Mouse (Mus musculus): ENCODE data around the gene Apob.
"Not testable (repeated sequence)": the region's sequence is repeated elsewhere in the genome, so short reads cannot be mapped to it uniquely, and the experiment has no call there.

Apob gene

GRCm38 (mm10) chr12:7977466-7978189, at the start of gene Apob:
TSS of gene Apob (plus strand) at chr12:7977648.
- ATAC-seq (ENCODE audit: low TSS enrichment), result no peak

GRCm38 (mm10) chr12:7932405-7932920, 45.0 kb upstream of the Apob start:
- no peak for ATAC-seq (ENCODE audit: low TSS enrichment)

- ATAC-seq (ENCODE audit: low TSS enrichment), result no peak
Measured at GRCm38 (mm10) chr12:7950098-7950745, 27.2 kb upstream of the Apob start.

GRCm38 (mm10) chr12:7958851-7959250, 18.6 kb upstream of the Apob start:
- no peak for ATAC-seq (ENCODE audit: low TSS enrichment)

GRCm38 (mm10) chr12:7959310-7959918, 18.0 kb upstream of the Apob start:
- no peak for ATAC-seq (ENCODE audit: low TSS enrichment)

DNA sequence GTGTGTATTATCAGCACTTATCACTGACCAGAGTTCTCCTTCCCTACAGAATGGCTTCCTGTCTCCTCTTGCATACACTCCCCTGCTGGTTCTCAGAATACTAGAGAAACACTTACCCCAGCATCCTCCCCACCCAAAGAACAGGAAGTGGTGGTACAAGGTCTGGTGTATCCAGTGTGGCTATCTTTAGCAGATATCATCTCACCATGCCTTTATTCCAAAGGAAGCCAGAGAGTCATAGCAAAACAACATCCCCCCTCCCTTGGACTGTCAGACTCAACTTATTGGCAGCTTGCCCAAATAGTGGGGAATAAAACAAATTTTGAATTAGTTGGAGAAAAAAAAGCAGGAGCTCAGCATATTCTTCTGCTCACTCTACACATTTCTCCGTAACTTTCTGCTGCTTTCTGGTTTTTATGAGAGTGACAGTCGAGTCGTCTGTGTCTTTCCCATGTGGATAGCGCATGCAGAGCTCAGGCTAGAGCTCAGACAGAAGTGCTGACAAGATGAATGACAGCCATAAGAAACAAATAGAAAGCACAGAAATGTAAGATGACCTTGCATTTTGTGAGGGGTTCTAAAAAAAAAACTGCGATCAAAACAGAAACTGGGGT, 15.0 kb upstream of the Apob start:
- ATAC-seq (ENCODE audit: low TSS enrichment), result no peak

DNA sequence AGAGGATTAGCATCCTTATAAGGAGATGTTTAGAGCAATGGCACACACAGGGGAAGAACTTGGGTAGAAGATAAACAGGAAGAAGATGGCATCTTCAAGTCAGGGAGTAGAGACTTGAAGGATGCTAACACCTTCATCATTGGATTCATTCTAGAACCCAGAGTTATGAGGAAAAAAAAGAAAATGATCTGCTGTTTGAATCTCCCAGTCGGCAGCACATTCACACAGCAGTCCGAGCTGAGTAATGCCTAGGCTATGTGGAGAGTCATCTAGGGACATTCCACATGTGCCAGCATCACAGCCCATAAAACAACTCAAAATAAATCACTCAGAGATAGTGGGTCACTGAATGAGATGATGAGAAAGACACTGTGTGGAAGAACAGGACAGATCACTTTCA, 10.2 kb upstream of the Apob start:
- no peak for ATAC-seq (ENCODE audit: low TSS enrichment)

GRCm38 (mm10) chr12:7970301-7970700, 7.1 kb upstream of the Apob start:
- ATAC-seq (ENCODE audit: low TSS enrichment), result no peak

DNA sequence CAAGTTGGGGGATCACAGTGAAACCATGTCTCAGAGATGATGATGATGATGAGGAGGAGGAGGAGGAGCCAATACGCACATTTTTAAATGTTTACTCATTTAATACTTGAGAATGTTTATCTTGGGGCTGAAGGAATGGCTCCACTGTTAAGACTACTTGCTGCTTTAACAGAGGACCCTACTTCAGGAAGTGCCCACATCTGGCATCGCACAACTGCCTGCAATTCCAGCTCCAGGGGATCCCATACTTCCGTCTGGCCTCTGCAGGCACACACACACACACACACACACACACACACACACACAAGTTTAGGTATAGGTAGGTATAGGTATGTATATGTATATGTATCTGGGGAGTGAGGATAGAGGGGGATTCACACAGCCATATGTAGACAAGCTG, 6.6 kb upstream of the Apob start:
- no peak for ATAC-seq (ENCODE audit: low TSS enrichment)

DNA sequence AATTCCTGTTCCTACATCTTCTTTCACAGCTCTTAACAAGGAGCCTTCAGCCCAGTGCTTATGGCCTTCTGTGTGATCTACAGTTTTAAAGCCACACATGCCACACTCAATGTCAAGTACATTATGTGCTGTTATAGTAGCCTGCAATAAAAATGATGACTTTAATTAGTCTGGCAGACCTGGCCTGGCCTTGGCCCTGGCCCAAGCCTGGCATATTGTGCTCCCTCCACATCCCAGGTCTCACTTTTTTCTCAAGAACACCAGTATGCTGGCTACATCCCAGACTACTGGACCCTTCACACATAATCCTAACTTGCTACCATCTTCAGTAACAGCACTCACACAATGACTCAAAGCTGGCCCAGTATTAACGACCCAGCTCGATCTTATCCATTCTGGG, 5.7 kb upstream of the Apob start:
- ATAC-seq (ENCODE audit: low TSS enrichment), result no peak

- no peak for ATAC-seq (ENCODE audit: low TSS enrichment)
Measured at GRCm38 (mm10) chr12:7973773-7974322, 3.6 kb upstream of the Apob start.

- peak; percentile 93 for ATAC-seq (ENCODE audit: low TSS enrichment)
Measured at GRCm38 (mm10) chr12:7978190-7978884, 889 bp downstream of the Apob start.

- no peak for ATAC-seq (ENCODE audit: low TSS enrichment)
Measured at GRCm38 (mm10) chr12:7984411-7984810, 7.0 kb downstream of the Apob start.

DNA sequence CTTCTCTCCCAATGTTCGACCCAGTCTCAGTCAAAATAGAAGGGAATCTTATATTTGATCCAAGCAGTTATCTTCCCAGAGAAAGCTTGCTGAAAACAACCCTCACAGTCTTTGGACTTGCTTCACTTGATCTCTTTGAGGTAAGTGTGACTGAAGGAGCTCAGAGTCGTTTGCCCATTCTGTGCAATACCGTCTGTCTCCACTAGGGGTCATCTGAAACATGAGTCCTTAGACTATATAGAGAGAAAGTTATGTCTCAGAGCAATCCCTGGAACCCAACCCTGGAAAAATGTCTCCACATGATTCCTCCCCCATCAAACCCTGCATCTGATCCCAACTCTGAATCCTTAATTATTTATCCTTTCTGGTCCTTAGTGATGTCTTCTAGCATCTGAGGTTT, 13.4 kb downstream of the Apob start:
- peak; percentile 78 for ATAC-seq (ENCODE audit: low TSS enrichment)

- no peak for ATAC-seq (ENCODE audit: low TSS enrichment)
Measured at GRCm38 (mm10) chr12:7991570-7991969, 14.1 kb downstream of the Apob start.

DNA sequence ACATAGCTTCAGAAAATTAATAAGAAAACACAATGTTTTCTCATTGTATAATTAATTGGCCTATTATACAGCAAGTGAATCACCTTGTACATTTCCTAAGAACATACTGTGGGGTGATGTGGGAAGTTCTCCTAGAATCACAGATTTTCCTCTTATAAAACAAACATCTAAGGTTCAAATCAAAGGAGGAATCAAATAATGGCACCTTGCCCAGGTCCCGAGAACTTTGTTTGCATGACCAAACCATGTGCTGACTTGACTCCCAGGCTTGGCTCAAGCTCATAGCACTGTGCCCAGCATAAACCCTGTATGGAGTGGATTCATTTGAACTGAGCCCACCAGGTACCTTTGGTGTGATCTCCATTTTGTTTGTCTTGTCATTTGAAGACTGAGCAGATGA, 43.5 kb downstream of the Apob start:
- no peak for ATAC-seq (ENCODE audit: low TSS enrichment)

- no peak for ATAC-seq (ENCODE audit: low TSS enrichment)
Measured at GRCm38 (mm10) chr12:8029520-8029919, 52.1 kb downstream of the Apob start.

DNA sequence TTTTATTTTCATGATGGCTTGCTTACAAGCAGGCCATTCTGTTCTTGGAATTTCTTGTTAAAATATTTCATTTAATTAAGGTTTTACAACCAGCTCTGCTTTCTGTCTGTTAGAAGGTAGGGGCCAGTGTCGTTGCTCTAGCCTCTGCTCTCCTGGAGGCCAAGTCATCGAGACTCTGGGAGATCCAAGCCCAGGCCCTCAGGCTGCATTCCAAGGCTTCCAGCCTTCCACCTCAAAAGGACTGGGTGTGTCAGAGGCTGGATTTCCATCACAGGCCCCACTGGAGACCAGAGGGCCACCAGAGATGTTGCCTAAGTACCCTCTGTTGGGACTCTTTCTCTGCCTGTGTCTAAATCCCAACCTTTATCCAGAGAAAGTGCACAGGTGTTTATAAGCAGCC, 52.6 kb downstream of the Apob start:
- ATAC-seq (ENCODE audit: low TSS enrichment), result no peak

GRCm38 (mm10) chr12:8031169-8031568, 53.7 kb downstream of the Apob start:
- ATAC-seq (ENCODE audit: low TSS enrichment), result not testable (repeated sequence)

GRCm38 (mm10) chr12:8031595-8032358, 54.3 kb downstream of the Apob start:
- ATAC-seq (ENCODE audit: low TSS enrichment), result no peak

DNA sequence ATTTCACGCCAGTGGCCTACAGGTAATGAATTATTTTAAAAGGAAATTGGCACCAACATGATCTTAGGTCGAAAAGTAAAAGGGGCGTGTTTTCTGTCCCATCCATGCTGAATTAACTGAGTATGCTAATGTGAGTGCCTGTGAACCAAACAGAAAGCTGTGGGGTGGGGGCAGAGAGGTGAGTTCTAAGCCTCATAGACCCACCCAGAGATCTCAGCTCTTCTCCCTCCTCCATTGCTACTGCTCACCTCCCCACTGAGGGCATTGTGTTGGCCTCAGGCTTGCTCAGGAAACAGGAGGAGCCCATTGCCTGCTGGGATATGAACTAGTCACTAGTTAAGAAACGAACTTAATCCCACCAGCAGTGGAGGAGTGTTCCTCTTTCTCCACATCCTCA, 54.9 kb downstream of the Apob start:
- no peak for ATAC-seq (ENCODE audit: low TSS enrichment)

Measured in frontal cortex, adult (tissue).